Mouse (Mus musculus) heart, adult 2 months (tissue): ENCODE results near the gene Spata13. TPM values are rescaled to one million over a fixed set of nuclear protein-coding genes. Genes with fewer than 3 reads are reported as not detected.
A peak's percentile ranks its signal among the peaks of the same experiment; 100 is the strongest.

Experiments
- DNase-seq, 2 experiments: peaks; one replicate each; pipeline ENCODE4 v3.0.0; 2021
- H3K27ac ChIP-seq: fragments of 200-600 bp; 2 replicates; pipeline ENCODE4 v1.8.1; 2022
- H3K27me3 ChIP-seq: fragments of 200-500 bp; 2 replicates; pipeline ENCODE4 v1.6.1; 2012; ENCODE audit warnings: mild to moderate bottlenecking, low read length, inconsistent platforms, mixed read lengths; ENCODE audit not compliant: control insufficient read depth, insufficient read depth
- H3K36me3 ChIP-seq: fragments of 200-500 bp; 2 replicates; pipeline ENCODE4 v1.6.1; 2012; ENCODE audit warnings: low read length, inconsistent platforms; ENCODE audit not compliant: control insufficient read depth, insufficient read depth
- H3K4me1 ChIP-seq: fragments of 200-500 bp; 2 replicates; pipeline ENCODE4 v1.6.1; 2011; ENCODE audit warnings: low read length; ENCODE audit not compliant: control insufficient read depth, insufficient read depth
- H3K4me3 ChIP-seq: fragments of 200-600 bp; 2 replicates; pipeline ENCODE4 v1.8.1; 2022
- H3K79me2 ChIP-seq: fragments of 200-500 bp; replicated peaks from 2 replicates; pipeline ENCODE4 v1.6.1; 2012; ENCODE audit warnings: mild to moderate bottlenecking, inconsistent platforms, low read length, moderate library complexity, mixed read lengths; ENCODE audit not compliant: control insufficient read depth, insufficient read depth
- H3K9ac ChIP-seq: fragments of 200-500 bp; 2 replicates; pipeline ENCODE4 v1.6.1; 2012; ENCODE audit warnings: low read depth, mild to moderate bottlenecking, control low read depth, inconsistent platforms, low read length, mixed read lengths
- CTCF ChIP-seq: fragments of 200-600 bp; IDR thresholded peaks from 2 replicates; pipeline ENCODE4 v1.8.1; 2022; ENCODE audit warnings: antibody characterized with exemption, mild to moderate bottlenecking, moderate library complexity
- EP300 ChIP-seq: fragments of 200-500 bp; IDR thresholded peaks from 2 replicates; pipeline ENCODE4 v1.6.1; 2011; ENCODE audit warnings: low read depth, low read length, control low read depth; ENCODE audit not compliant: insufficient read depth
- POLR2A ChIP-seq: fragments of 200-500 bp; IDR thresholded peaks from 2 replicates; pipeline ENCODE4 v1.6.1; 2011; ENCODE audit warnings: mild to moderate bottlenecking, low read depth, low read length, control low read depth; ENCODE audit not compliant: insufficient read depth
- WGBS: fragments of 180-500 bp; shearing (Covaris S2); methylation state at CpG from one replicate; pipeline ENCODE4 v1.1.7; 2018; 5-methylcytosine and 5-hydroxymethylcytosine counted together
- intact Hi-C: fragments of 180-260 bp; cut with DNase I; formaldehyde crosslinking; loops from one replicate; pipeline ENCODE4 v1.15.1; 2025
- polyA plus RNA-seq: library from polyadenylated mRNA; depleted of rRNA; stranded (reverse); fragments of >200 nt; gene quantifications from 2 replicates; pipeline ENCODE4 v1.2.3, GENCODE M21; 2012
- total RNA-seq, 2 experiments: library from RNA; stranded (reverse); gene quantifications; 2 replicates each; pipeline ENCODE4 v1.2.3; 2021

Spata13 gene
- total and polyA plus RNA-seq, 3 experiments, result 9.5 to 14.7 (median 13.1) TPM

DNA sequence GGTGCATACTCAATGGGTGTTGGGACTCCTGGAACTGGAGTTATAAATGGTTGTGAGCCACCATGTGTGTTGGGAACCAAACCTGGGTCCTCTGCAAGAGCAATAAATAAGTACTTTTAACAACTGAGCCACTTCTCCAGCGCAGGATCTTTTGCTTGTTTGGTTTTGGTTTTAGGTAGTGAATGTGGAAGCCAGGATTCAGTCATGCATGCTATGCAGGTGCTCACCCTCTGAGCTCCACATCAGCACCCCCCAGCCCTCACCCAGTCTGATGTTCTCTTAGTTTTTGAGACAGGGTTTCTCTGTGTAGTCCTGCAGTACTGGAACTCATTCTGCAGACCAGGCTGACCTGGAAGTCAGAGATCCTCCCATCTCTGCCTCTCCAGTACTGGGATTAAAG, 8.3 kb downstream of the Spata13 start:
- TF ChIP-seq CTCF, result no peak
- no peak for TF ChIP-seq EP300
- TF ChIP-seq POLR2A, result no peak
- intact Hi-C loops, result no loop called here

GRCm38 (mm10) chr14:60643098-60643870, 9.5 kb downstream of the Spata13 start:
- TF ChIP-seq POLR2A (no peak), EP300 (no peak), CTCF (no peak)
- no peak for DNase-seq
- WGBS, result 77% methylated on average over 14 of the region's 14 CpGs
- Histone ChIP-seq H3K4me1 (peaks cover 2% of the 10 kb centered on the region; the same call in 1 of the 2 replicates), H3K36me3 (no peaks in the 10 kb centered on the region), H3K27me3 (no peaks in the 10 kb centered on the region), H3K9ac (no peak overlapping the region), H3K4me3 (no peak overlapping the region), H3K79me2 (no peaks in the 10 kb centered on the region), H3K27ac (0 out of 2 replicates have a peak overlapping the region, but pooled peaks have one; percentile 9)
- intact Hi-C loops, result no loop called here

More for the DNA sequence above, 8.3 kb downstream of the Spata13 start:
- Histone ChIP-seq H3K27ac (no peak overlapping the region), H3K9ac (no peak overlapping the region), H3K4me3 (no peak overlapping the region), H3K27me3 (no peaks in the 10 kb centered on the region), H3K36me3 (no peaks in the 10 kb centered on the region), H3K4me1 (peaks cover 3% of the 10 kb centered on the region), H3K79me2 (peaks cover 2% of the 10 kb centered on the region; the same call in 1 of the 2 replicates)
- 90% methylated on average over 1 of the region's 1 CpGs for whole genome bisulfite sequencing
- DNase-seq, result no peak

GRCm38 (mm10) chr14:60646373-60646772, 12.6 kb downstream of the Spata13 start:
- TF ChIP-seq CTCF (no peak), EP300 (no peak)
- no peak for DNase-seq
- Histone ChIP-seq H3K36me3 (no peaks in the 10 kb centered on the region), H3K4me1 (no peaks in the 10 kb centered on the region; the same call in 1 of the 2 replicates), H3K4me3 (no peak overlapping the region), H3K79me2 (no peaks in the 10 kb centered on the region), H3K9ac (no peak overlapping the region), H3K27me3 (no peaks in the 10 kb centered on the region), H3K27ac (no peak overlapping the region)
- WGBS, result 71% methylated on average over 5 of the region's 5 CpGs
- intact Hi-C loops, result no loop called here

- Histone ChIP-seq H3K4me1 (no peaks in the 10 kb centered on the region; the same call in 1 of the 2 replicates), H3K4me3 (no peak overlapping the region), H3K36me3 (no peaks in the 10 kb centered on the region), H3K79me2 (no peaks in the 10 kb centered on the region), H3K27ac (no peak overlapping the region), H3K9ac (no peak overlapping the region), H3K27me3 (no peaks in the 10 kb centered on the region)
- intact Hi-C loops, result no loop called here
- no peak for DNase-seq
- WGBS, result 79% methylated on average over 7 of the region's 7 CpGs
- TF ChIP-seq POLR2A (no peak), CTCF (no peak), EP300 (no peak)
Observed at GRCm38 (mm10) chr14:60647885-60648284, 14.1 kb downstream of the Spata13 start.

- intact Hi-C loops, result no loop called here
- 86% methylated on average over 1 of the region's 1 CpGs for WGBS
- H3K79me2 ChIP-seq, result no peaks in the 10 kb centered on the region
- no peak overlapping the region for H3K27ac ChIP-seq
- no peak overlapping the region for H3K9ac ChIP-seq
- TF ChIP-seq CTCF, result no peak
- TF ChIP-seq EP300, result no peak
- TF ChIP-seq POLR2A, result no peak
- no peaks in the 10 kb centered on the region for H3K36me3 ChIP-seq
- no peaks in the 10 kb centered on the region for H3K4me1 ChIP-seq
- no peak for DNase-seq
- no peaks in the 10 kb centered on the region for H3K27me3 ChIP-seq
- H3K4me3 ChIP-seq, result no peak overlapping the region
Observed at GRCm38 (mm10) chr14:60648956-60649355, 15.2 kb downstream of the Spata13 start.

DNA sequence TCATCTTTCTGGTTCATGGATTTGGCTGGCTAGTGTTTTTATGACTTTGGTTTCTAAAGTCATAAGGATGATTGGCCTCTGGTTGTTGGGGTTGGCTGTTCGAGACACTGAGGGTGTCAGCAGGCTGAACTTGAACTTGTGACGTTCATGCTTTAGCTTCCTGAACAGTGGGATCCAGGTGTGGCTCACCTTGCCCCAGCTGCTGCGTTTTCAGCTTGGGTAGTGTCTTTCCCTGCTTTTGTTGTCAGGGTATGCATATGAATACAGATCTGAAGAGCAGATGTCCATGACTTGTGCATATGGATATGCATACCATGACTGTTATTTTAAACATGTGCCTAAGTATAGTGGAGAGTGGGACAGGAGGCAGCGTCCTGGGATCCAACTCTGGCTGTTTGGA, 19.4 kb downstream of the Spata13 start:
- no peak overlapping the region for H3K27ac ChIP-seq
- no peak for DNase-seq
- H3K4me3 ChIP-seq, result no peak overlapping the region
- no peaks in the 10 kb centered on the region for H3K27me3 ChIP-seq
- H3K36me3 ChIP-seq, result no peaks in the 10 kb centered on the region
- no peaks in the 10 kb centered on the region for H3K79me2 ChIP-seq
- TF ChIP-seq POLR2A (no peak), CTCF (no peak), EP300 (no peak)
- intact Hi-C loops, result no loop called here
- H3K4me1 ChIP-seq, result peaks cover 1% of the 10 kb centered on the region
- no peak overlapping the region for H3K9ac ChIP-seq
- WGBS, result 82% methylated on average over 4 of the region's 4 CpGs
